Mouse (Mus musculus) telencephalon, adult 2 months (tissue): ENCODE data around the gene Maml3.
A peak's percentile ranks its signal among the peaks of the same experiment; 100 is the strongest.

Experiments
- DNase-seq: peaks from one replicate; pipeline ENCODE4 v3.0.0-alpha.2; 2011; ENCODE audit warnings: low read depth, low spot score

Maml3 gene

DNA sequence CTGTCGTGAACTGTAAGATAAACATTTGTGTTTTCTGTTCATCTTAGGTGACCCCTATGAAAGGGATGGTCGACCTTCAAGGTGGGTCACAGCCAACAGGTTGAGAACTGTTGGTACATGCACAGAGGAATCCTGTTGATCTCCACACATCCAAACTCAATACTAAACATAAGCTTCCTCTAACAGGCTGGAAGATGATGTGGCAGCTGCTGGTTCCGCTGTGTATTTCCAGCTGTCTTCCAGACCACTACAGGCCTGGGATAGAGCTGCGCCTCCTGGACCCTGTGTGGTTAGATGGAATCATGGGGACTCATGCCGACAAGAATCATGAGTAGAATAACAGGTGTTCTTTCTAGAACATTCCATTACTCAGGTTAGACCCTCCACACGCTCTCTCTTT, 101.2 kb downstream of the Maml3 start:
- DNase-seq, result no peak

DNA sequence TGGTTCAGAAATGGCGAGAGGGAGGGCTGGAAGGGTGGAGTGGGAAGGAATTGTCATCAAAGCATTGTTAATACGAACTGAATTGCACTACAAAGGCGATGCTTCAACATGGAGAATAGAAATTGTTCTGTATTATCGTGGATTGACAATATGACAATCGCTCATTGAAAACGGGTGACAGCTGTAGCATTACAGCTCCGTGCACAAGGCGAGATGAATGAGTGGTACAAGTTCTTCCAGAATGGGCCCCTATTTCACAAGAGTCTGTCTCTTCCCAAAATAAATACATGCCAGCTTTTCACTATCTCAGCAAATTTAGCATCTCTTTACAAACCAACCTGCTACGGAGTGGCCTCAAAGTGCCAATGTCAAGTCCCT, 103.4 kb downstream of the Maml3 start:
- DNase-seq, result no peak

DNA sequence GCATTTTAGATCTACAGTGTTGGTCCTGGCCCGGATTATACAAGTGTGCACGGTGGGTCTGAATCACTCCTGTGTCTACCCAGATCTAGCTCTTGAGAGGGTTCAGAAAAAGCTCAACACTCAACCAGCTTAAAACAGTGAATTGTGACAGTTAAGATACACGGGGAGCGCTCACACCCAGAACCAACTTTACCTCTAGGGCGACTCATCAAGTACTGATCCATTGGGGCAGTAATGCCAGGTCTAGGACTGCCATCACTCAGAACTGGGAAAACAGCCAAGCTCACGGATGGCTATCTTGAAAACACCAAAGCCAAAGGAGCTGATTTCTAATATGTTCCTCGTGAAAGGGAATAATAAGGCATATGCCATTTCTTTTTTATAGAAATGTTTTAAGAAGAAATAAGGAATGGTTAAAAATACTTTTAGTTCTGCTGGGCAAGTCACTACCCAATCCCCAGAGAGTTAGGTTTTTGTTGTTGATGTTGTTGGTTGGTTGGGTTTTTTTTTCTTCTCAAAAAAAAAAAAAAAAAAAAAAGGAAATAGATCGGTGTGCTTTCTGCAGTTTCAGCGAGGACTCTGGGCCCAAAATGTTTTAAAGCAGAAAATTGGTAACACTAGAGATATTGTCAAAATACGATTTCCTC, 103.9 kb downstream of the Maml3 start:
- DNase-seq, result no peak

DNA sequence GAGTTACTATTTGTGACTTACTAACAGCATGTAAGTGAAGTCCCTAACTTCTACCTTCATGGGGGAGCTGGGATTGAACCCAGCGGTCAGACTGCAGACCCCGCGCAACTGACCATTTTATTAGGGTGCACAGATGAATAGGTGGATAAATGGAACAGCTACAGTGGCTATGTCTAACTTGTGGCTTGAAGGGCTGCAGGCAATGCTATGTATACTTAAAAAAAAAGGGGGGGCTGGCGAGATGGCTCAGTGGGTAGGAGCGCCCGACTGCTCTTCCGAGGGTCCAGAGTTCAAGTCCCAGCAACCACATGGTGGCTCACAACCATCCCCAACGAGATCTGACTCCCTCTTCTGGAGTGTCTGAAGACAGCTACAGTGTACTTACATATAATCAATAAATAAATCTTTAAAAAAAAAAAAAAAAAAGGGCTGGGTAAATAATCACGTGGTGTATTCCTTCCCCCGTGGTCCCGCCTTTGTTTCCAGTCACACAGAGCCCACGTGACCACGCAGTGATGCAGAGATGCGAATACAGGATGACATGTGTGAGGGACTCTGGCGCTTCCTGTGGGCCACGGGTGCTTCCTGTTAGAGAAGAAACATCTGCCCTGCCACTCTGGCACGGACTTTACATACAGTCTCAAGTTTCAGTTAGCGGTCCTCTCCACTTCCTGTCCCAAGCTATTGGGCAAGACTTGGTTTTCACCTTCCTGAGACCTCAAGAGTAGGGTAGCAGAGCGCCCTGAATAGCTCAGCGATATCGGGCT, 105.0 kb downstream of the Maml3 start:
- no peak for DNase-seq

DNA sequence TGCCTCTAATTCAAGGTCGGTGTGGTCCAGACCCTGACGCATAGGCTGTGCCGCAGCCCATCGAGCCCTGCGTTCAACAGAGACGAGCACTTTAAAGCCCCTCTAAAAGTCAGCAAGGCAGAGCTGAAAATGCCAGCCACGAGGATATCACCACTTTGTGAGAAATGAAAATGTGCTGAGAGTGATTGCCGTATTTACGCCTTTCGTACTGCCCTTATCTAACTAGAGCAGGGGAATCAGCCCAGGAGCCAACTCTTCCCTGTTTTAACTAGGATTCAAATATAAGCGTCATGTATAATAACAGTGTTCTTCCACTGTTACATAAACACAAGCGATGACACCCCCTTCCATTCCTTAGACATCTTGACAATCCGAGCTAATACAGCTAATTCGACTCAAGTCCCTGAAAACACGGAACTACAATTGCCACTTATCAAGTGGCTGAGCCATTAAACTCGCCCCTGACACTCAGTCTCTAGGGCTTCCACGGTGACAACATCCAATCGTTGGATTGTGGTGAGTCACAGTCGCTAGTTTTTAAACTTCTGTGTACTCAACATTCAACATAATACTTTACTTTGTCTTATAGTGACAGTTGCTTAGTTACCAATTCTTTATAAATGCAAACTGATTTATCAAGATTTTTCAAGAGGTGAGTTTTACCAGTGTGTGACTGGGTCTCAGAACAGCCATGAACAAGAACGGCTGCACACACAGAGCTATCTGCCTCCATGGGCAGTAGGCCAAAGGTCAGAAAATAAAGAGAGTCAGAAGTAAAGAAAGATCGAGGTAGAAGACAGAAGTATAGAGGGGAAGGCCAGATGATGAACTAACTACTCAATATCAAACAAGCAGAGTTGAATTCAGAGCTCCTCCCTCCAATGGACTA, 106.1 kb downstream of the Maml3 start:
- DNase-seq, result no peak

DNA sequence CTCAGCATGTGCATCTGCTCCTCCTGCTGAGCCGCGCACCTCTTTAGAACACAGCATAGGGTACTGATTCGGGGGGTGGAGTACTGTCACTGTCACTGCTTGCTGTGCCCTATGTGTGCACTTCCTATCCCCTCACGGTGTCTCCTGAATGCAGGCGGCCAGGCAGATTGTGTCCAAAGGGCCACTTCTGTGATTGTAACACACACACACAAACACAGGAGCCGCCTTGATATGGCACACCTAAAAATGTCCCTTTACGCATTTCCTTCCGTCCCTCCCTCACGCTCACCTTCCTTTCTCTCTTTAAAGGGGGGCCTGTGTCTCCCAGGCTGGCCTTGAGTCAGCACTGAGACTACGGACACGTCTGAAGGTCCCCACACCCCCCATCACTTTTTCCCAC, 107.3 kb downstream of the Maml3 start:
- no peak for DNase-seq

DNA sequence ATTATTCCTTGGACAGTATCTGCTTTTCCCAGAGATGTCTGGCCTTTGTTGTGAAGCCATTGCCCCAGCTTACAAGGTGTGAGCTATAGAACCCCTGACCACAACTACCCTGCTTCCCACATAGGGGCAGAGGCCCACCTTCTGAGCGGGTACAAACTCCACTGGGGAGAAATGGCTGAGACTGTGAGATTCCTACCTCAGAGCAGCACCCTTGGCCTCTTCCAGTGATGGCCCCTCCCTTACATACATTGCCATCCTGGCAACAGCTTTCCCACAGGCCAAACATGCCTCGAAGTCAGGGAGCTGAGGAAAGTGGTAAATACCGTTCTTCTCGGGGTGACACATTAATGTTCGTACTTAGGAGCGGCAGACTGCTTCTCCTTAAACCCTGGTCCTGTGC, 118.4 kb downstream of the Maml3 start:
- DNase-seq, result no peak

DNA sequence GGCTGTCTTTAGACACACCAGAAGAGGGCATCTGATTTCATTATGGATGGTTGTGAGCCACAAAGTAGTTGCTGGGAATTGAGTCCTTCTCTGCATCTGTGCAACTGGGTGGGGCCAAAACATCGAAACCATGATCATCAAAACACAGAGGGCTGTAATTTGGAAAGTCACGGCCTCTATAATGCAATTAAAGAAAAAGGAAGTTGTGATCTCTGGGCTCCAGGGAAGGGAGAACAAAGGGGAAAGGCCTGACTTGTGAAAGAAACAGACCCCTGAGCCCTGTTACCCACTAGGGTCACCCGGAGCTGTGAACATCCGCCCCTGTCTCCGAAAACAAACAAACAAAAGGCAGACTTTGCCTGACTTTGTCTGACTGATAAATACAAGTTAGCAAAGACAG, 123.4 kb downstream of the Maml3 start:
- DNase-seq, result no peak

DNA sequence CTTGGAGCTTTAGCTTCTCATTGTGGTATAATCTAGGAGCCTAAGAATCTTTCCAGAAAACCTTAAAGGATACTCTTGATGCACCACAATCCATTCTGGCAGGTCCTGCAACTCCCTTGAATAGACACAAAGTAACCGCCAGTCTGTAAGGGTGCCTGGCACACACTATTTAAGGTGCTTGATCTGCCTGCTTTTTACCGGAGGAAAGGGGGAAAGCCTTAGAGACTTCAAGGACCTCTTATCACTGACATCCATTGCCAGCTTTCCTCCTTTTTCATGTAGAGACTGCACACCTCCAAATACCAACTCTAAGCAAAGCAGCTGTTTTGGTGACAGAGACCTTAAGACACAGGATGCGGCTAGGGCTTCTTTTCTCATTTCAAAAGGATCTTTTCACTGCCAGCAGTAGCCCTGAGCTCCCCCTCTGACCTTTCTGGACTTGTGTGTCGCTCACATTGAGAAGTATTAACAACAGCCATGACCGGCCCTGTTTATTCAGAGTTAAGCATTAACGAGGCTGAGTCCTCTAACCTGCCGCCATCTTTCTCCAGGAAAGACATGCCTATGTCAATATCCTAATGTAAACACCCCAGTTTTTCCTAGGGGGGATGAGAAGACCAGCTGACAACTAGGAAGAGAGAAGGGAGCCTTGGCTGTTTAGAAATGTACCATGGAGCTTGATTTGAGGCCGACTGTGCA, 127.1 kb downstream of the Maml3 start:
- no peak for DNase-seq

DNA sequence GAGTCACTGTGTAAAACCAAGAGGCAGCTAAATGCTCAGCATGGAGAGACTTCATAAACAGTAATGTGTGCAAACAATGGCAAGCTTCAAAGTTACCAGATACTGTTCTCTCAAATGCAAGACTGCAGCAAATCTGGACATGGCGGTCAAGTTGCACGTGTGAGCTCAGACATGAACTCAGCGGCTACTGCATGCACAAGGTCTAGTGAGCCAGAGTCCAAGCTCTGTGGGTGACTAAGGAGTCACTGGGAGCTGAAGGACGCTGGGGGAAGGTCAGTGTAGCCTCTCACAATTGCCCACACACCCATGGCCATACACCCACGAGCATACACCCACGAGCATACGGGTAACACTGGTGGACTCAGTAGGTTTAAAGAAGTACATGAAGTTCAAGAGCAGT, 130.3 kb downstream of the Maml3 start:
- DNase-seq, result no peak

DNA sequence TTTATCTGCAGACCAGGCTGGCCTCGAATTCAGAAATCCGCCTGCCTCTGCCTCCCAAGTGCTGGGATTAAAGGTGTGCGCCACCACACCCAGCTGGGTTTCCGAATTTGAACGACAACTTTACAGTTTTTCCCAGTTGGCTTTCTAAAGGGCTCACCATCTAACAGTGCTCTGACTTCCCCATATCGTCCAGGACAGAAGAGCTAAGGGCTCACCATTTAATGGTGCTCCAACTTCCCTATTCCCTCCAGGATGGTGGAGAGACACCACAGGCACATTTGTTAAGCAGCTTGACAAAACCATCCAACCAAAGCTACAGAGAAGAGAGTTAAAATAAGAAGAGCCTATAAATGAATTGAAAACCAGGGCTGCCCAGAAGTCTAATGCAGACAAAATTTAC, 130.7 kb downstream of the Maml3 start:
- DNase-seq, result no peak

DNA sequence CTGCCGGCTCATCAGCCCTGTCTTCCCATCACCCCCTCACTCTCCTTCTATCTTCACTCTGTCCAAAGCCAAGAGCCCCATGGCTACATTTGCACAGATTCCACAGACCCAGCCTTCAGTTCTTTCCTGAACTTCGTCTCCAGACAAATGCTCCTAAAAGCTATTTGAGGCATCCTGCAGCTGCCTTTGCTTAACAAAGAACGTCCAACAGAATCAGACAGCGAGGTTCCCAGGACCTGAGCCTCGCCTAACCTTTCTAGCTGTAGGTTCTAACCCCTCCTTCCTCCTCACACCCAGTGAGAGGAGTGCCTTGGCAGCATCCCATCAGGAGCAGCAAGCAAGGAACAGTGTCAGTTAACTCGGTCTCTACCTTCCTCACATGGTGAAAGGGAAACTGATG, 132.3 kb downstream of the Maml3 start:
- no peak for DNase-seq

DNA sequence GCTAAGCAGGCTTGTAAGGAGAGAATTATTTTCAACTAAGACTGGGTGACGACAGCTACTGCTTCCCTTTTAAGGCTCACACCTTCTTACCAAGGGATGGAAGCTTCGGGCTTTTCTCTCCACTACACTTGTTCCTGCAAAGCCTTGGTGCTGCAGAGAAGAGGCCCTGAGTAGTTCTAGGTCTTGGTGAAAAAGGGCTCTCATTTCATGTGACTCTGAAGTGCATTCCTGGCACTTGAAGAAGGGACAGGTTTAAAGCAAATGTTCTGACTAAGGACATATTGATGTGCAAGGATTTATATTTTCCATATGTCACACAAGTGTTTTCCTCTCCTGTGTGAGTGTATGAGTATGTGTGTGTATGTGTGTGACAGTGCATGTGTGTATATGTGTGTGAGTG, 134.4 kb downstream of the Maml3 start:
- no peak for DNase-seq

DNA sequence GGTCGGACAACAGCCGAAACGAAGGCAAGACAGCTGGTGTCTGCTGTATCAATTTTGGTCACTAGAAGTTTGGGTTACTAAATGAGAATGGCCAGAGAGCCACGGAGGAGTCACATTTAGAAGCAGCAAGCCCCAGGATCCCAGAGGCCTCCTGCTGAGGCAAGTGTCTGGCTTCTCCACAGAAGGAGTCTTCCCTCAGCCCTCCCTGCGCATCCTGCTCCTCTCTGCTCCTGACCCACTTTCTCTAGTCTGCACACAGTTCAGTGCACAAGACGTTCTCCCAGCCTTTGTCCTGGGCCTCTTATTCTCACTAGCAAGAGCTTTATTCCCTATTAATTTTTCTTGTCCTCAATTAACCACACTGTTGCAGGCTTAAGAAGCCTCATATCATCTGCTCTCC, 135.4 kb downstream of the Maml3 start:
- DNase-seq, result no peak

DNA sequence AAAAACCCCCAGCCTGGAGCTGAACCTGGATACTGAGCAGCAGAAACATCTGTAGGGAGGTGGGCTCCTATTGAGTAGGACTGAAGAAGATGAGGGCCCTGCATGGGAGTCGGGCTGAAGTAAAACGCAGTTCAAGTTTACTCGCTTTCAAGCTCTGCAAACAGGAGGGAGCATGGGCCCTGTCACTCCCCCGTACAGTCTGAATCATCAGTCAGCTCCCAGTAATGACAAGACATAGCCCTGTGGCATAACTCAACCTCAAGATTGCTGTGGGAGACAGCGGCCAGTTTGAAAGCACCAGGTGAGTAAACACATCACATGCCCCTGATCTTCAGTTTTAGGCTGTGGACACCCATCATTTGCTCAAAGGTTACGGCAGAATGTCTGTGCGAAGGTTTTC, 139.0 kb downstream of the Maml3 start:
- no peak for DNase-seq

DNA sequence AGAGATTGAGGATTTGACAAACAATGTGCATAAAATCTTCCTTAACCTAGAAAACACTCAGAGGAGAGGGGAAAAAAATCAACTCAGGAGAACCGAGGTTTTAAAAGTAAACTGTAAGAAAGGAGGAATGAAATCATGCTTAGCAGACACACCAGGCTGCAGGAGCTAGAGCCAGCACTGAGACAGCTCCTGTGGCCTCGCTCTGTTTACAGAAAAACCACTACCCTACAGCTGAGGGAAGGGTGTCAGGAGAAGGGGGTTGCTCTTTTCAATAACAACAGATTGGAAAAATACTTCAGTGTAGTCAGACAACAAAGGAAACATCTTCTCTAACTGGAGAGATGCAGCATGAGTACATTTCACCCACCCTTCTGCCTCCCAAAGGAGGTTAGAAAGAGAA, 139.4 kb downstream of the Maml3 start:
- no peak for DNase-seq

DNA sequence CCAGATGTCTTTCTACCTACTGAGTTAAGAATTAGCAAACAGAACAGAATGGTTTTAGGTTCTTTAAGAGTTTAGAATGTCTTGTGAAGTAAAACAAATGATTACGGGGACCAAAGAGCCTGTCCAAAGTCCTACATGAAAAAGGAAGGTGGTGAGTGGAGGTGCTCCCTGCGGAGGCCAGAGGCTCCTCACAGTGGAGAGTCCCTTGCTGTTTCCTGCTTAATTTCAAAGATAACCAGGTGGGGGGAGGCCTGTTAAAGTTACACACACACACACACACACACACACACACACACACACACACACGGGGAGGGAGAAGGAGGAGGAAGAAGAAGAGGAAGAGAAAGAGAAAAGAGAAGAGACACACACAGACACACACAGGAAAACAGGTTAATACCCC, 139.9 kb downstream of the Maml3 start:
- no peak for DNase-seq

DNA sequence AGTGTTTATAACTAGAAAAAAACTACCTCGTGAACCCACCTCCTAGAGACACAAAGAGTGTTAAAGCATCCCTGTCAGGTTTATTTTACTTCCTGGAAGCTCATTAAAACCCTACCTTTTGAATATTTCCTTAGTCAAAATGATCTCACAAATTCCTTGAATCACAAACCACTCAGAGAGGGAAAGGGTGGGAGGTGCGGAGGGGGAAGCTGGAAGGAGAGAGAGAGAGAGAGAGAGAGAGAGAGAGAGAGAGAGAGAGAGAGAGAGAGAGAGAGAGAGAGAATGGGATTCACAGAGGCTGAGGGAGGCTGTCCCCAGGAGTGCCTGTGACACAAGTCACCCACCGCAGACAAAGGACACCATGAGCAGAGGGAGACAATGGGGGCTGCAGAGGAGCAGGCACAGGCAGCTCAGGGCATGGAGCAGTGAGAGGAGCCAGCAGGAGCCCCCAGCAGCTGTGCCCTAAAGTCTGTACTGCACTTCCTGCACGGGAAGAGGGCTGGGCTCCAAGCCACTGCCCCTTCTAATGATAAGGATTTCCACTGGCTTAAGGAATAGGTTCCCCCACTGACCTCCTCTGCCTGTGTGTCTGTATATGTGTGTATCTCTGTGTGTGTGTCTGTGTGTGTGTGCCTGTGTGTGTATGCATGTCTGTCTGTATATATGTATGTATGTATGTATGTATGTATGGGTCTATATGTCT, 140.8 kb downstream of the Maml3 start:
- no peak for DNase-seq

DNA sequence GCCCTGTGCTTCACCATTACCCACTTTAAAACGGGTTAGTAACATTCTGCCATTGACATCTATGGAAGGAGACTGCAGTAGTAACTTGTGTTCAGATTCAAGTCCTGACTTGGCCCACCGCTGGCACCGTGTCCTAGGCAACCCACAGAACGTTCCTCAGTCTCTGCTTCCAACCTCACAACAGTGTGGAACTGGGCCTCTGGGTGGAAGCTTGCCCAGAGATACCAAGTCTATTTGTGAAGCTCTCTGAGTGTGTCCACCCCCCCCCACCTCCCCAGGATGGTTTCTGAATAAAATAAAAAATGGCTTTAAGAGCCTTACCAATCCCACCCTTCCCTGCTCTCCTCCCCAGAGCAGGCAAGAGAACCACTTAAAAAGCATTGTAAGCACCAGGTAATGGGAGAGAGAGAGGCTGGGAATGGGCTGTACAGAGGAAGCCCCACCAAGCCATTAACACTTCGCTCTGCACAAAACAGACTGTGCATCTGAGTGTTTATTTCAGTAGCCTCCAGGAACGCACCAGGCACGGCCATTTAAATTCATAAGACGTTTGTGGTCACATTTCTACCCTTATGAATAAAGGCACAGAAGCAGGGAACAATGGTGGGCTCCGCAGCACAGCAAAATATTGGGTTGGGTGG, 141.6 kb downstream of the Maml3 start:
- peak; percentile 55 for DNase-seq

DNA sequence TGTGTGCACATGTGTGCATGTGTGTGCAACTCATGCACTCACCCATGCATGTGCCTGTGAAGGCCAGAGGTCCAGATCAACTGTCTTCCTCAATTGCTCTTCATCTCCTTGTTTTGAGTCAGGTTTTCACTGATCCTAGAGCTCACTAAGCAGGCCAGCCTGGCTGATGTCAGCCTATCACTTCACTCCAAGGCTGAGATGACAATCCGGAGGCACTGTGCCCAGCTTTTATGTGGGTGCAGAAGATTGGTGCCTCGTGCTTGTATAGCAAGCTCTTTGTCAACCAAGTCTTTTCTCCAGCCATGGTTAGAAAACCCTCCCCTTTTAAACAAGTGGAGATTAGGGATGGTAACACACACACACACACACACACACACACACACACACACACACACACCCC, 146.1 kb downstream of the Maml3 start:
- no peak for DNase-seq

DNA sequence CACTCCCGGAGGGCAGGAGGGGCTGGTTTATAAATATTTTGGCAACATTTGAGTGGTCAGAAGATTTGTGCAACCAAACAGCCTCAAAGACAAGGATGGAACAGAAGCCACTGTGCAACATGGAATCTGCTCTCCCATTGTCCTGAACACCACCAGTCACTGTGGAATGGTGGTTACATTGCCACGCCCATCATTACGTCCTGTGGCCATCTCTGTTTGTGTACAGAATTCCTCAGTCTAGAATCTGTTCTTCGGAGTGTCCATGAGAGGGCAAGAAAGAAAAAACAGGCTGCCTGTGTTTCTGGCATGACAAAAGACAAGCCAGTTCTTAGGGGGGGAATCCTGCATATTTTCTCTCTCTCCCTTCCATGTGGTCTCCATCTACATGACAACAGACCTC, 150.4 kb downstream of the Maml3 start:
- DNase-seq, result no peak
